Mouse (Mus musculus): ENCODE measurements around the gene Pik3cd.
A peak's percentile ranks its signal among the peaks of the same experiment; 100 is the strongest.

Gene Pik3cd

GRCm38 (mm10) chr4:149684841-149685623 is 17.3 kb downstream of the Pik3cd start:
- no peak for DNase-seq

DNA sequence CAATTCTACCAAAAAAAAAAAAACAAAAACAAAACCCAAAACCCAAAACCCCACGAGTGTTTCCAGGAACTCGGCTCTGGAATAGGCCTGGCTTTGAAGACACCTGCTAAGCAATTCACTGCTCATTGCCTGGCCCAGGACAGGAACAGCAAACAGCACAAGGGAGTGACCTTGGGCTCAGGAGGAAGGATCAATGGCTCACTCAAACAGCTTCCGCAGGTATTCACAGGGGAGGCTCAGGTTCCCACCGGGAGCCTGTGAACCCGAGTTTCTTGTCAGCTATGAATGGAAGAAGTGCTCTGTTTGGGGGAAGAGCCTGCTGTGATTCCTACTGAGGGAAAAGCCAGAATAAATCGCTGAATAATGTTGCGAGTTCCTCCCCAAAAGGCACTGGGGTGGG is 18.5 kb downstream of the Pik3cd start:
- no peak for DNase-seq

GRCm38 (mm10) chr4:149679056-149679770 is 23.2 kb downstream of the Pik3cd start:
- DNase-seq = no peak

GRCm38 (mm10) chr4:149678006-149678405 is 24.4 kb downstream of the Pik3cd start:
- DNase-seq = no peak

- DNase-seq = peak; percentile 75
Observed at GRCm38 (mm10) chr4:149675378-149676261, 26.8 kb downstream of the Pik3cd start.

DNA sequence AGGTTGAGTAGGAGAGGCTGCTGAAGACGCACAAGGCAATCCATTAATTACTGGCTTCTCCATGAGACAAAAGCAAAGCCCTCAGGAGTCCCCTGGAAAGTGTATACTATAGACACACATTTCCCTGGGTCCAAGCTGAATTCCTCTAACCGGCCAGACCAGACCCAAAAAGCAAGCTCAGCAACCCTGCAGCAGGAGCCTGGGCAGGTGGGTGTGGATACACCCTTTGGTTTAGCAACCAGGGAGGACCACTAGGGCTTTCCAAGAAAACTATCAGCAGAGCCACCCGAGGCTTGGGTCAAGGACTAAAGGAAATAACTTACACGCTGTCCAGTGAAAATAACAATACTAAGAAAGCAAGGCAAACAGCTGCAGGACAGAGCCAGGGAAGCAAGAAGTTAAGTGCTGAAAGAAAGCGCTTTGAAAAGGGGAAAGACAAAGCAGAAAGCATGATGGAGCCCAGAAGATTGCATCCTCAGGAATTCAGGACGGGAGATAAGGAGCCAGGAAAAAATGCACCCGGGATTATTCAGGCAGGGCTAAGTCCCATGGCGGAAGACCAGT is 27.5 kb downstream of the Pik3cd start:
- DNase-seq = no peak

- no peak for DNase-seq
Observed at GRCm38 (mm10) chr4:149672747-149673146, 29.6 kb downstream of the Pik3cd start.

DNA sequence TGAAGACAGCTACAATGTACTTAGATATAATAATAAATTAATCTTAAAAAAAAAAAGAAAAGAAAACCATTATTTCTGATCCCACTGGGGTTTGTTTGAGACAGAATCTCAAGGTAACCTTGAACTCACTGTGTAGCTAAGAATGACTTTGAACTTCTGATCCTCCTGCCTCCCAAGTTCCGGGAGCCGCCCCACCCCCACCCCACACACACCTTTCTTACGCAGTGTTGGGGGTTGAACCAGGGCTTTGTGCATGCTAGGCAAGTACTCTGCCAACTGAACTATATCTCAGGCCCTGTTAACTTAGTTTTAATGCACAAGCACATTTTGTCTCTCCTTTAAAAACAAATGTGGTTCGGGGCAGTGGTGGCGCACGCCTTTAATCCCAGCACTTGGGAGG is 31.2 kb downstream of the Pik3cd start:
- no peak for DNase-seq

GRCm38 (mm10) chr4:149665692-149666090 is 36.7 kb downstream of the Pik3cd start:
- DNase-seq = no peak

DNA sequence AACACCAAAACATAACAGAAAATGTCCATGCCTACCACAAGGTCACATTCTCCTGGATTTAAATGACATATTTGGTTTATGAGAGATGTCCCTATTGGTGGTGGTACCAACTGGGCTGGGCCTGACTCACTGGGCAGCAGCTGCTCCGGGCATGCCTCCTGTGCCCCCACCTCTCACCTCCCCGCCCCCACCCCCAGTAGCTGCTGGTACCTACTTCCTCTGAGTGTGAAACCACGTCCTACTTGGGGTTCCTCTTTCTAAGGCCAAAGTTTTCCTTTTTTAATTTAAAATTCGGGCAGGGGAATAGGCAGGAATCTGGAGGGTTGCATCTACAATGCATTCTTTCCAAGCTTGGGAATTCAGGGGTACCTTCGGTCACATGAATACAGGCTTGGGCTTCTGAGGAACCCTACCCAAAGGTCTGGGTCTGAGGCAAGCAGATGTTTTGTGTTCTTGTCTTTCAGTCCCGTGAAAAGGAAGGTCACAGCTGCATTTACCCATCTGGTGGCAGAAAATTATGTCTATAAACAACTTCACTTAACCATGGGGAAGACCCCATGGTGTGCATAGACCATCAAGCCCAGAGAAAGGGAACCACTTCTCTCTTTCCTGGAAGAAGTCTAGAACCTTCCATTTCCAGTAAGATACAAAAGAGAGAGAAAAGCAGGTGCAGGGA is 37.2 kb downstream of the Pik3cd start:
- DNase-seq = no peak

DNA sequence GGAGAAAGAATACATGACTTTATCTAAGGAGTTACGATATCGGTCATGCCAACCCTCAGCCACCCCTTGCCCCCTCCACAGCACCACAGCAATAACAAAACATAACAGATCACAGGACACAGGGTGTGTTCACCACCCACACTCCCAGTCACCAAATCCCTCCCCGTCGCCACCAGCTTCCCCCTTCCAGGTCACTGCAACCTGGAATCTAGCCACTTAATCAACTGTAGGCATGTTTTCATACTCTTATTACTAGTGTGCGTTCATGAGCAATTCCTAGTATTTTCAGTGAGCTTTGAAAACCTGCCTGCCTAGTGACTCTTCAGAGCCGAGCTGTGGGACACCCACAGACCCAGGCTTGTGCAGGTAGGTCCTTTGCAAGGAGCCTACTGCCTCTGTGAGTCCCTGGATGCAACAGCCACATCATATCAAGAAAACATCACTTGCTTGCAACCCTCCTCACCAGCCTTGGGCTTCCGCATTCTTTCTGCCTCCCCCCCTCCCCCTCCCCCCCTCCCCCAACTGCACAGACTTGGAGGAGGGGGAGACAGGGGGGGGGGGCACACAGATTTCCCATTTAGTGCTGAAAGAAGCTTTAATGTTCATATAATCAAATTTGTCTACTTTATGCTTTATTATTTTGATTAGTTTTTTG is 38.4 kb downstream of the Pik3cd start:
- DNase-seq = no peak

DNA sequence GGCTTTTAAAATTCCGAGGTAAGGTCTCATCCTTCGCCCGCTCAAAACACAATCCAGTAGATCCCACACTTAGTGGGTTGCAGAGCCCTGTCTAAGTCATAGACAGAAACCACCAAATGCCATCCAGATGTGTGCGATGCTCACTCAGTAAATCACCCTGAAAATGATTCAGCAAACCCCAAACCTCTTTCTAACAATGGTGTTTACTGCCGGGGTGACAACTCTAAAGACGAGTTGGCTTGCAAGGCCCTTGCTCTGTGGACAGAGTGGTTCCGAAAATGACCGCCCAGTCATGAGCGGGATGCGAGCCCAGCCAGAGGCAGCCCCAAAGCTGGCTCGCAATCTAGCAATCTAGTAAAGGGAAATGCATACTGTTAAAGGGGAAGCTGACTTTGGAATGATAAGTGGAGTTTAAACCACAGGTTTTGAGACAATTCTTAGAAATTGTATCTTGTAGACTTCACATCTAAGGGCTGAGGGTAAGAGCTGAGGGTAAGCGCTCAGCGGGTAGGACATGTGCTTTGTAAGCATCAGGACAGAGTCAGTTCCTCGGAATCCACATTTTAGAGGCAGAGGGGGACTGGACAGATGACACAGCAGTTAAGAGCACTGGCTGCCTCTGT is 40.3 kb downstream of the Pik3cd start:
- DNase-seq = no peak

DNA sequence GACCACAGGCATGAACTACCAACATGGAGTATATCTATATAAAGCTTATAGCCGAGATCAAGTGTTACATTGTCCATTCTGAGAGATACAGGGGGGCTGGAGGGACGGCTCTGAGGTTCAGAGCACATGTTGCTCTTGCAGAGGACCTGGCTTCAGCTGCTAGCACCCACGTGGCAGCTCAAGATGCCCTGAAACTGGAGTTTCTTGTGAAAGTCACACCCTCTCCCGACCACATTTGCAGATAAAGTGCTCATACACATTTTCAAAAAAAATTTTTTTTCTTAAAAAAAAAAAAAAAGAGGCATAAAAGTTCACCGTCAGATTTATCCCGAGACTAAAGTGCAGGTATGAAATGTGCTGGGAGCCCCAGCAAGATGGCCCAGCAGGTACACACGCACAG is 41.8 kb downstream of the Pik3cd start:
- DNase-seq = no peak

DNA sequence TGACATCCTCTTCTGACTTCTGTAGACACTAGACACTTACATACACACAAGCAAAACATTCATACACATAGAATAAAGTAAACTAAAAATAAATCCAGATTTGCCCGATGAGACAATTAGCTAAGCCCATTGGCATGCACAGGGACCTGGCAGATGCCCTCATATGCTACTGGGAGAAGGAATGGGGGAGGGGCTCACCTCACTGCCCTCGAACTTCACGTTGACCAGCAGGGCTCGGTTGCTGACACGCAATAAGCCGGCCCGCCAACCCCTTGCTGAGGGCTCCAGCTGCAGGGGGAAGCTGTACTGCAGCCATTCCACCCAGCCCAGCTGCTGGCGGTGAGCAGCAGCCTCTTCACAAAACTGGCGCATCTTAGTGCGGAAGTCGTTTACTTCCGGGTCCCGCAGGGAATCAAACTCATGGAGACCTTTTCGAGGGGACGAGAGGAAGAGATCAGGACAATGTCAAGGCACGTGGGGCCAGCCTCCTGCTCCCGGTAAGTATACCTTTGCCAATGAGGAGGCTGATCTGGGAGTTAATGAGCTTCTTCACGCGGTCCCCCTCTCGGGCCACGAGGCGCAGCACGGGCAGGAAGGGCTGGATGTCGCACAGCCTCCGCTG is 42.8 kb downstream of the Pik3cd start:
- DNase-seq = no peak

GRCm38 (mm10) chr4:149657858-149658416 is 44.4 kb downstream of the Pik3cd start:
- no peak for DNase-seq

DNA sequence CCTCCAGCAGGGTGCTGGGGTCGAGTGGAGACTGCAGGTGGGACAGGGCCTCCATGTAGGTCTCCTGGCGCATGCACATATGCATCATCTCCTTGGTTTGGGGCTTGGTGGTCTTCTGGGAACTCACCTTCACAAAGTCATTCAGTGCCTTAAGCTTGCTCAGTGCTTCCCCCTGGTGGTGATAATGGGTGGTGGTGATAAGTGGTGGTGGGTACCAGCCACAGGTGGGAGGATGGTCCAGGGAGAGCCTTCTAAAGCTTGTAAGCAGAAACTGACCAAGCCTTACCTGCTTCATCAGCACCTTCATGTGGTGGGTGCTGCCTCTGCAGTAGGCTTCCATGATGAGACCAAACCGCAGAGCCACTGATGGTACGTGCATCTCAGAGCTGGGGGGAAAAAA is 48.1 kb downstream of the Pik3cd start:
- peak; percentile 53 for DNase-seq

- peak; percentile 85 for DNase-seq
Observed at GRCm38 (mm10) chr4:149650493-149651193, 51.7 kb downstream of the Pik3cd start.

DNA sequence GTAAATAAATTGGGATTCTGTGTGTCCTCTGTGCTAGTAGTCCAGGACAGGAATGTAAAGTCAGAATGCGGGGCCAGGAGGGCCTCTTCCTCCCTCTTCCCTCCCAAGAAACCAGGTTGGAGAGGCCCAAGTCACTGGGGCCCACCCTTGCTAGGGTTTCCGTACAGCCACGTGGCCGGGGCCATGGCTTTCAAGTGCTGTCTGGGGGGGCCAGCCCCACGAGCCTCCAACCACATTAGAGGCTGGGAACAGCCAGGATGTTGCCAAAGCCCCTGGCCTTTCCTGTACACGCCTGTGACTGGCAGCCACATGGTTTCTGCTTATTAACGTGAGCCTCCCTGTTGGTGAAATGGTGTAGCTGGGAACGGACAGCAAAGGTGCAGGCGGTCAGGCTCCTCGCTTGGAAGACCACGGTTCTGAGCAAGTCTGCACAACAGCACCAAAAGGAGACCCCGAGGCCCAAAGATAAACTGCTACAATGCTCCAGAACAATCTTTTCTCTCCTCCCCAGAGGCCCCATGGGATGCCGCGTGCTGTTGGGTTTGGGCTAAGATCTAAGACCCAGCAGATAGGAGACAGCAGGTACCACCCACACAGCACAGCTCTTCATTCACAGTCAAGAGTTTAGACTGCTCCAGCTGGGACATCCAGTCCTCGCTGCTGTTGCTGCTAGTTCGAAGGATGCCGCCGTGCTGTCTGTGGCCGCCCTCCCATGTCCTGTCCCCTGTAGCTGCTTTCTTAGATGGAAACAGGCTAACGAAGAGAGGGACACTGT is 54.2 kb downstream of the Pik3cd start:
- no peak for DNase-seq

GRCm38 (mm10) chr4:149645761-149646160 is 56.6 kb downstream of the Pik3cd start:
- DNase-seq = no peak
